Mouse (Mus musculus) lung, adult 18-20 months (tissue): ENCODE data around the gene Eno1.

Source experiments
- DNase-seq, 2 experiments: peaks; one replicate each; pipeline ENCODE4 v3.0.0; 2022; ENCODE audit warnings: mixed read lengths in 2 of 2

The Eno1 gene

GRCm38 (mm10) chr4:150236521-150237481 is at the start of gene Eno1:
Gene Eno1, plus strand, starts transcription at chr4:150236721.
- peak; percentile 93 to 95 for DNase-seq

DNA sequence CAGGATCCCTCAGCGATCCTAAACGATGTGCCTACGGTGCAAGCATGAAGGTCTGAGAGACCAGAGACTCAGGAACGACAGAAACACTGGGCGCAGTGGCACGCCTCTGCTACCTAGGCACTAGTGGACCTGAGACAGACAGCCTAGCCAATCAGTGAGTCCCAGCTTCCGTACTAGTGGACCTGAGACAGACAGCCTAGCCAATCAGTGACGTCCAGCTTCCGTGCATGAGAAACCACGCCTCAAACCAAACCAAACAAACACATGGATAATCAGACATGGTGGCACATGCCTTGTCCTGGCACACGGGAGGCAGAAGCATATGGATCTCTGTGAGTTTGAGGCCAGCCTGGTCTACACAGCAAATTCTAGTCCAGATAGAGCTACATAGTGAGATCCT is 48.3 kb upstream of the Eno1 start:
- no peak for DNase-seq

- DNase-seq, result no peak
Measured at GRCm38 (mm10) chr4:150192199-150192598, 44.3 kb upstream of the Eno1 start.

DNA sequence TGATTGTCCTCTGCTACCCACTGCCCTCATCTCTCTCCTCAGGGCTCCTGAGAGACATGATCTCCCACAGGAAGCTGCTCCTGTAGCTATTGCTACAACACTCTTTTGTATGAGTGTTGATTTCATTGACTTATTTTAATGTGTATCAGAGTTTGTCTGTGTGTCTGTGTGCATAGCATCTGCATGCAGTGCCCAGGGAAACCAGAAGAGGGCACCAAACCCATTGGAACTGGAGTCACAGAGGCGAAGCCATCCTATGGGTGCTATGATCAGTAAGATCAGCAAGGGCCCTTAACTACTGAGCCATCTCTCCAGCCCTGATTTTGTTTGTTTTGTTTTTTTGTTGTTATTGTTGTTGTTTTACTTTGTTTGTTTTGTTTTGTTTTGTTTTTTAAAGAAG is 42.6 kb upstream of the Eno1 start:
- no peak for DNase-seq

GRCm38 (mm10) chr4:150198268-150198667 is 38.3 kb upstream of the Eno1 start:
- DNase-seq, result no peak

DNA sequence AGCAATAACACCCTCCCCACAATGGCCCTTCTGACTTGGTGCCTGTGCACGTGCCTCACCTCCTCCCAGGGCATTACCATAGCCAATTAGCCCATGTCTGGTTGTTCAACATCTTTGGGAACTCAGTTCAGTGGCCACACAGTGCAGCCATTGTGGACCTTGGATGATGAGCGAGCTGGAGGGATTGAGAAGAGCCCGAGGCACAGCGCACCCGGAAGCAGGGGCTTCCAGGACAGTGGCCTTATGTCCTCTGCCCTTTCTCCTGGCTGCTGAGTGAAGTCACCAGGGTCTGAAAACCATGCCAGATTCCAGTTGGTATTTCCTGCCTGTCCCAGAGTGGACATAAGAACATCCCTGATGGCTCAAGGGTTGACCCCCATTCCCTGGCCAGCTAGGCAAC is 35.3 kb upstream of the Eno1 start, which contains the start of gene Car6:
Car6 (minus strand) TSS at position 101 of the 400 bp plus-strand sequence.
- no peak for DNase-seq

GRCm38 (mm10) chr4:150202702-150203101 is 33.8 kb upstream of the Eno1 start:
- DNase-seq, result peak in 1 of 2 experiments; percentile 14

DNA sequence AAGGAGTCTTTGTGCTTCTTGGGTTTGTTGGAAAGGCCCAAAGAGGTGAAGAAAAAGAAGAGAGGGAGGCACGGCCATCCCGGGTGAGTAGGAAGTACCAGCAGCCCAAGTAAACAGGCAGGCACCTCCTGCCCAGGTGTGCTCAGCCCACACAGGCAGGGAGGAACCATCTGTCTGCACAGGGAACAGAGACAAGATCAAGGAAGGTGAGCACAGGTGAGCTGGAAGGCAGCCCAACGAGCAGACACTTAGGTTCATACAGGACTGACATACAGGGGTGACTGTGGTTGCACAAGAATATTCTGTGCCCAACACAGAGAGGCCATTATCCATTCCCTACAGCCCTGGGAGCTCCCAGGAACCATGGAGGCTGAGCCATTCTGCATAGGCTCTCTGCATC is 31.6 kb upstream of the Eno1 start:
- no peak for DNase-seq

- DNase-seq, result no peak
Measured at GRCm38 (mm10) chr4:150209751-150210150, 26.8 kb upstream of the Eno1 start.

- no peak for DNase-seq
Measured at GRCm38 (mm10) chr4:150210306-150210705, 26.2 kb upstream of the Eno1 start.

DNA sequence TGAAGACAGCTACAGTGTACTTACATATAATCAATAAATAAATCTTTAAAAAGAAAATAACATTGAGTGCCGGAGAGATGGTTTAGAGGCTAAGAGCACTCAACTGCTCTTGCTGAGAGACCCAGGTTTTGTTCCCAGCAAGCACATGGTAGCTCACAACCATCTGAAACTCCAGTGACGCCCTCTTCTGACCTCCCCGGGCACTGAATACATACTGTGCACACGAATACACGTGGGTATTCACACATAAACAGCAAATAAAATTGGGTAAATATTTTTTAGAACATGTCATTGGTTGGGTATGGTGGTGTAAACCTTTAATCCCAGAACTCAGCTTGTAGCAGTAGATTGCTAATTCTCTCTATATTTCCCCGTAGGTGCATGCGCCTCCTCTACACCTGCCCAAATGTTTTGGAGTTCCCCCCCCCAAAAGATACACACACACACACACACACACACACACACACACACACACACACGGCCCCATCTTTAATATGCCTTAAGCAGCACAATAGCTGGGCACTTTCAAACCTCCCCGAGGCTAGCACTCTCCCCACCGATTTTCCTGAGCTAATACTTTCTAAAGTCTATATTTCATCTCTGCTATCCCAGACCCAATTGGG is 24.5 kb upstream of the Eno1 start:
- no peak for DNase-seq

GRCm38 (mm10) chr4:150212553-150212971 is 24.0 kb upstream of the Eno1 start:
- DNase-seq, result peak; percentile 54 to 60

- no peak for DNase-seq
Measured at GRCm38 (mm10) chr4:150213910-150214309, 22.6 kb upstream of the Eno1 start.

- no peak for DNase-seq
Measured at GRCm38 (mm10) chr4:150216423-150216822, 20.1 kb upstream of the Eno1 start.

GRCm38 (mm10) chr4:150217042-150217554 is 19.4 kb upstream of the Eno1 start:
- no peak for DNase-seq

GRCm38 (mm10) chr4:150217935-150218334 is 18.6 kb upstream of the Eno1 start:
- DNase-seq, result no peak

GRCm38 (mm10) chr4:150219501-150220292 is 16.8 kb upstream of the Eno1 start:
- DNase-seq, result peak; percentile 29 to 46

DNA sequence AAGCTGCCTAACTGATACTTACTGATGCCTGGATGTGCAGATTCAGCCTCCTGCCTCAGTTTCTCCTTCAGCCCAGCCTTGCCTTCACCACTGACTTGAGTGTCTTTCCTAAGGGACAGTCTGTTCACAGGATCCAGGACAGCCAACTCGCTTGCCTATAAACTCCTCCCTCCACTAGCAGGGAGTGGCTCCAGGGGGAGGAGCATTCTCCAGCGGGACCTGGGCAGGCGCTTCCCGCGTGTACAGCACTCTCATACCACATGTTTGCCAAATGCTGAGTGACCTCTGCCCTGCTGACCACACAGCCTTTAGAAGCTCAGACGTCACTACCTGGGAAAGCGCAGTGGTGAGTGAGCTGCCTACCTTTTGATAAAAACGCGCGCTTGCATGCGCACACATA is 15.9 kb upstream of the Eno1 start:
- DNase-seq, result peak; percentile 66 to 75

GRCm38 (mm10) chr4:150221017-150221640 is 15.4 kb upstream of the Eno1 start:
- DNase-seq, result no peak

- DNase-seq, result no peak
Measured at GRCm38 (mm10) chr4:150223830-150224229, 12.7 kb upstream of the Eno1 start.

GRCm38 (mm10) chr4:150225700-150226099 is 10.8 kb upstream of the Eno1 start:
- no peak for DNase-seq
